Mouse (Mus musculus): ENCODE results near the gene Sumo2. TPM values are rescaled to one million over a fixed set of nuclear protein-coding genes. Genes with fewer than 3 reads are reported as not detected.

The Sumo2 gene
- total RNA-seq, 1 experiment = 579 TPM

- Histone ChIP-seq H3K9ac (ENCODE audit: insufficient read depth, low read depth, low read length, poor library complexity, severe bottlenecking) (no peak overlapping the region), H3K4me1 (ENCODE audit: control insufficient read depth in 2 of 2, insufficient read depth in 2 of 2, low read length in 2 of 2, poor library complexity in 1 of 2) (peaks cover 12 to 24% of the 10 kb centered on the region in 2 experiments; a peak in 3 of 4 replicates), H3K4me3 (ENCODE audit: insufficient read depth in 1 of 2, low read depth in 1 of 2, low read length in 2 of 2, poor library complexity in 1 of 2, severe bottlenecking in 1 of 2) (no peak overlapping the region), H3K9me3 (ENCODE audit: control insufficient read depth, insufficient read depth, low read depth, low read length) (no peaks in the 10 kb centered on the region), H3K27ac (ENCODE audit: insufficient read depth, low read depth, low read length, poor library complexity, severe bottlenecking) (no peak overlapping the region), H3K36me3 (ENCODE audit: control insufficient read depth, insufficient read depth, low read length, poor library complexity, severe bottlenecking) (peaks cover 4% of the 10 kb centered on the region; the same call in 1 of the 2 replicates)
- in situ Hi-C loops (cut with MboI; ENCODE audit: low sequenced_read_pairs in 2 of 2, unreplicated experiment in 2 of 2) = no loop called here
- no peak for TF ChIP-seq MAFK (IDR thresholded peaks at IDR 0.05; ENCODE audit: insufficient read depth, low read depth, low read length)
- no peak for TF ChIP-seq HCFC1 (IDR thresholded peaks at IDR 0.05; ENCODE audit: borderline replicate concordance, insufficient read depth, low read length)
- no peak for TF ChIP-seq ZC3H11A (IDR thresholded peaks at IDR 0.05; ENCODE audit: borderline replicate concordance, low read depth, low read length)
- no peak for TF ChIP-seq CHD2 (IDR thresholded peaks at IDR 0.05; ENCODE audit: low read depth, low read length)
- no peak for TF ChIP-seq ZNF384 (IDR thresholded peaks at IDR 0.05; ENCODE audit: low read depth, low read length)
- no peak for DNase-seq (ENCODE audit: low read depth, low spot score)
These were observed 24.1 kb downstream of the Sumo2 start for GRCm38 (mm10) chr11:115512004-115512403.

- Histone ChIP-seq H3K4me3 (ENCODE audit: insufficient read depth in 1 of 2, low read depth in 1 of 2, low read length in 2 of 2, poor library complexity in 1 of 2, severe bottlenecking in 1 of 2) (no peak overlapping the region), H3K9me3 (ENCODE audit: control insufficient read depth, insufficient read depth, low read depth, low read length) (no peaks in the 10 kb centered on the region), H3K27ac (ENCODE audit: insufficient read depth, low read depth, low read length, poor library complexity, severe bottlenecking) (no peak overlapping the region), H3K9ac (ENCODE audit: insufficient read depth, low read depth, low read length, poor library complexity, severe bottlenecking) (no peak overlapping the region), H3K36me3 (ENCODE audit: control insufficient read depth, insufficient read depth, low read length, poor library complexity, severe bottlenecking) (peaks cover 4% of the 10 kb centered on the region; the same call in 1 of the 2 replicates), H3K4me1 (ENCODE audit: control insufficient read depth in 2 of 2, insufficient read depth in 2 of 2, low read length in 2 of 2, poor library complexity in 1 of 2) (peaks cover 12 to 26% of the 10 kb centered on the region in 2 experiments; a peak in 3 of 4 replicates)
- DNase-seq (ENCODE audit: low read depth, low spot score) = no peak
- TF ChIP-seq MAFK (IDR thresholded peaks at IDR 0.05; ENCODE audit: insufficient read depth, low read depth, low read length) (no peak), CHD2 (IDR thresholded peaks at IDR 0.05; ENCODE audit: low read depth, low read length) (no peak), ZNF384 (IDR thresholded peaks at IDR 0.05; ENCODE audit: low read depth, low read length) (no peak), HCFC1 (IDR thresholded peaks at IDR 0.05; ENCODE audit: borderline replicate concordance, insufficient read depth, low read length) (no peak), ZC3H11A (IDR thresholded peaks at IDR 0.05; ENCODE audit: borderline replicate concordance, low read depth, low read length) (no peak)
- in situ Hi-C loops (cut with MboI; ENCODE audit: low sequenced_read_pairs in 2 of 2, unreplicated experiment in 2 of 2) = no loop called here
These were observed 25.0 kb downstream of the Sumo2 start for GRCm38 (mm10) chr11:115511121-115511520.

GRCm38 (mm10) chr11:115510507-115510888 lies 25.6 kb downstream of the Sumo2 start:
- TF ChIP-seq ZC3H11A (IDR thresholded peaks at IDR 0.05; ENCODE audit: borderline replicate concordance, low read depth, low read length) (no peak), CHD2 (IDR thresholded peaks at IDR 0.05; ENCODE audit: low read depth, low read length) (no peak), MAFK (IDR thresholded peaks at IDR 0.05; ENCODE audit: insufficient read depth, low read depth, low read length) (no peak), HCFC1 (IDR thresholded peaks at IDR 0.05; ENCODE audit: borderline replicate concordance, insufficient read depth, low read length) (no peak), ZNF384 (IDR thresholded peaks at IDR 0.05; ENCODE audit: low read depth, low read length) (no peak)
- in situ Hi-C loops (cut with MboI; ENCODE audit: low sequenced_read_pairs in 2 of 2, unreplicated experiment in 2 of 2) = no loop called here
- no peak for DNase-seq (ENCODE audit: low read depth, low spot score)
- Histone ChIP-seq H3K9me3 (ENCODE audit: control insufficient read depth, insufficient read depth, low read depth, low read length) (no peaks in the 10 kb centered on the region), H3K4me1 (ENCODE audit: control insufficient read depth in 2 of 2, insufficient read depth in 2 of 2, low read length in 2 of 2, poor library complexity in 1 of 2) (peaks cover 12 to 26% of the 10 kb centered on the region in 2 experiments; a peak in 3 of 4 replicates), H3K9ac (ENCODE audit: insufficient read depth, low read depth, low read length, poor library complexity, severe bottlenecking) (no peak overlapping the region), H3K4me3 (ENCODE audit: insufficient read depth in 1 of 2, low read depth in 1 of 2, low read length in 2 of 2, poor library complexity in 1 of 2, severe bottlenecking in 1 of 2) (no peak overlapping the region), H3K36me3 (ENCODE audit: control insufficient read depth, insufficient read depth, low read length, poor library complexity, severe bottlenecking) (peaks cover 4% of the 10 kb centered on the region; the same call in 1 of the 2 replicates), H3K27ac (ENCODE audit: insufficient read depth, low read depth, low read length, poor library complexity, severe bottlenecking) (no peak overlapping the region)

GRCm38 (mm10) chr11:115509773-115510506 lies 26.1 kb downstream of the Sumo2 start:
- H3K4me1 ChIP-seq (ENCODE audit: control insufficient read depth in 2 of 2, insufficient read depth in 2 of 2, low read length in 2 of 2, poor library complexity in 1 of 2) = peaks cover 12 to 23% of the 10 kb centered on the region in 2 experiments; a peak in 3 of 4 replicates
- peak overlapping the region; percentile 8; the same call in 1 of the 2 replicates for H3K9ac ChIP-seq (ENCODE audit: insufficient read depth, low read depth, low read length, poor library complexity, severe bottlenecking)
- no peak overlapping the region for H3K27ac ChIP-seq (ENCODE audit: insufficient read depth, low read depth, low read length, poor library complexity, severe bottlenecking)
- H3K9me3 ChIP-seq (ENCODE audit: control insufficient read depth, insufficient read depth, low read depth, low read length) = no peaks in the 10 kb centered on the region
- TF ChIP-seq MAFK (IDR thresholded peaks at IDR 0.05; ENCODE audit: insufficient read depth, low read depth, low read length) (no peak), ZNF384 (IDR thresholded peaks at IDR 0.05; ENCODE audit: low read depth, low read length) (no peak), CHD2 (IDR thresholded peaks at IDR 0.05; ENCODE audit: low read depth, low read length) (no peak), ZC3H11A (IDR thresholded peaks at IDR 0.05; ENCODE audit: borderline replicate concordance, low read depth, low read length) (no peak), HCFC1 (IDR thresholded peaks at IDR 0.05; ENCODE audit: borderline replicate concordance, insufficient read depth, low read length) (no peak)
- in situ Hi-C loops (cut with MboI; ENCODE audit: low sequenced_read_pairs in 2 of 2, unreplicated experiment in 2 of 2) = no loop called here
- peaks cover 4% of the 10 kb centered on the region; the same call in 1 of the 2 replicates for H3K36me3 ChIP-seq (ENCODE audit: control insufficient read depth, insufficient read depth, low read length, poor library complexity, severe bottlenecking)
- no peak overlapping the region for H3K4me3 ChIP-seq (ENCODE audit: insufficient read depth in 1 of 2, low read depth in 1 of 2, low read length in 2 of 2, poor library complexity in 1 of 2, severe bottlenecking in 1 of 2)
- no peak for DNase-seq (ENCODE audit: low read depth, low spot score)

Data from ES-E14 (cell line).